Mouse (Mus musculus) embryonic facial prominence, embryonic 12.5 days (tissue): Measurements from ENCODE around the gene Zfp266. TPM values are rescaled to one million over a fixed set of nuclear protein-coding genes. Genes with fewer than 3 reads are reported as not detected.
"Not testable (repeated sequence)": the region's sequence is repeated elsewhere in the genome, so short reads cannot be mapped to it uniquely, and the experiment has no call there.

Experiments used
- ATAC-seq: fragments of 200-750 bp; cut with Nextera tagmentation; 2 replicates; pipeline ENCODE4 v1.8.0; 2017; ENCODE audit not compliant: insufficient number of reproducible peaks, insufficient read depth, low FRiP score, low TSS enrichment
- H3K27ac ChIP-seq: fragments of 300-500 bp; sonication (generic); 2 replicates; pipeline ENCODE4 v1.5.1; 2016; ENCODE audit warnings: mild to moderate bottlenecking
- H3K27me3 ChIP-seq: fragments of 300-500 bp; sonication (generic); 2 replicates; pipeline ENCODE4 v1.6.1; 2016; ENCODE audit warnings: mild to moderate bottlenecking, moderate library complexity
- H3K36me3 ChIP-seq: fragments of 300-500 bp; sonication (generic); 2 replicates; pipeline ENCODE4 v1.6.1; 2016; ENCODE audit warnings: mild to moderate bottlenecking
- H3K4me1 ChIP-seq: fragments of 300-500 bp; sonication (generic); 2 replicates; pipeline ENCODE4 v1.6.1; 2016
- H3K4me2 ChIP-seq: fragments of 300-500 bp; sonication (generic); replicated peaks from 2 replicates; pipeline ENCODE4 v1.6.1; 2016; ENCODE audit warnings: mild to moderate bottlenecking, moderate library complexity
- H3K4me3 ChIP-seq: fragments of 300-500 bp; sonication (generic); 2 replicates; pipeline ENCODE4 v1.5.1; 2016; ENCODE audit warnings: mild to moderate bottlenecking
- H3K9ac ChIP-seq: fragments of 300-500 bp; sonication (generic); 2 replicates; pipeline ENCODE4 v1.6.1; 2016; ENCODE audit warnings: mild to moderate bottlenecking, moderate library complexity
- H3K9me3 ChIP-seq: fragments of 300-500 bp; sonication (generic); 2 replicates; pipeline ENCODE4 v1.6.1; 2016; ENCODE audit warnings: mild to moderate bottlenecking, moderate library complexity
- WGBS: fragments of 180-500 bp; shearing (Covaris S2); methylation state at CpG from one replicate; pipeline ENCODE4 v1.1.7; 2016; 5-methylcytosine and 5-hydroxymethylcytosine counted together
- polyA plus RNA-seq: library from polyadenylated mRNA; unstranded; fragments of >200 nt; fragmentation: Nextera tagmentation; extraction: Ambion mirVana; gene quantifications from 2 replicates; pipeline ENCODE4 v1.2.1, GENCODE M21; 2016

The Zfp266 gene
- polyA plus RNA-seq: 167 and 171 TPM in 2 replicates

DNA sequence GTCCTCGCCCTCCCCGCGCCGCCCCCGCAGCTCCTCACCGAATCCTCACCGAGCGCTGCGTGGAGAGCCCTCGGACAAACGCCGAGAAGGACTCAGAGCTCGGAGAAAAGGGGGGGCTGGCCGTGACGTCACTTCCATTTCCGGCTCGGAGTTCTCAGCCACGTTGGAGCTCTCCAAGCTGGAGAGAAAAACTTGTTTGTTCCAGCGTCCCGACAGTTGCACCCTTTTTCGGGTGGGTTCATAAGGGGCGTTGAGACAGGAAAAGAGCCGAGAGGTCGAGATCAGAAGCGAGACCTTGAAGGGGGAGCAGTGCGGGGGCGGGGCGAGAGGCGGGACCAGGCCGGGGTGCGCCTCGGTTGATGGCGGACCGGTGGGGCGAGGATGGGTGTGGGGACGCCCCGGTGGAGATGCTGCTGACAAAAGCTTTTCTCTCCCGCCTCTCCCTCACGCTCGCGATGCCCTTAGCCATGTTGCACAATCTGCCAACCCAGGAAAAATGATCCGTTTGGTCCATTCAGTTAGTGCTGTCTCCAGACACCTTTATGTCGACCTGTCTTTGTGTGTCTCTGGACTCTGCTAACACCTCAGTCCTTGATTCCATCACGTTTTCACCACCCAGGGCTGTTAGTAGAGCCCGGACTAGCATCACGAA, at the start of gene Zfp266:
TSS of gene Zfp266 (minus strand) at position 112 of the 652 bp plus-strand sequence.
- H3K4me3 ChIP-seq: peak within 1 kb of the TSS; percentile 63
- peak within 1 kb of the TSS; percentile 86 for H3K9ac ChIP-seq
- H3K4me2 ChIP-seq: peak within 1 kb of the TSS; percentile 78
- peaks cover 13% of the 10 kb centered on the region for H3K4me1 ChIP-seq
- no peaks in the 10 kb centered on the region for H3K27me3 ChIP-seq
- 0% methylated on average over 46 of the region's 46 CpGs for whole genome bisulfite sequencing
- H3K9me3 ChIP-seq: no peaks in the 10 kb centered on the region
- peaks cover 17% of the 10 kb centered on the region for H3K36me3 ChIP-seq
- H3K27ac ChIP-seq: peak within 1 kb of the TSS; percentile 99
- ATAC-seq: peak; percentile 85

DNA sequence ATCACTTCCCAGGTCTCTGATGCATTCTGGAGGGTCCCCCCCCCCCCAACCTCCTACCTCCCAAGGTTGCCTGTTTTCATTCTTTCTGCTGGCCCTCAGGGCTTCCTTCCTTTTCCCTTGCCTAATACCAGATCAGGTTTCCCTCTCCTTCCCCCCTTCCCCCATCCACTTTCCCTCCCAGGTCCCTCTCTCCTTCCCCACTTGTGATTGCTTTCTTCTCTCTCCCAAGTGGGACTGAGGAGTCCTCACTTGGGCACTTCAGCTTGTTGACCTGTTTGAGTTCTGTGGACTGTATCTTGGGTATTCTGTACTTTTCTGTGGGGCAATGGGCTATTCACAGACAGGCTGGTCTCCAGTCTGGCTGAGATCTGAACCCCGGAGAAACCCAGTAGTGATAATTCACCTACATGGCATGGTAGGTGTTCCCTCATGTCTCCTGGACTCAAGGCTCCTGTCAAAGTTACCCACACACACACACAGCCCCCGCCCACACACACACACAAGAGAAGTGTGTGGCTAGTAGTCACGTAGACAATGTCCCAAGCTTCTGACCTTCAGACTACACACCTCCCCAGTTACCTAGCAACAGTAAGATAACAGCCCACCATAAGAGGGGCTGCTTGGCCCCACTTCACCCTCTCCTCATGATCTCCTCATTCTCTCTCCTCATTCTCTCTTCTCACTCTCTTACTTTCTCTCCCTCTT, 44.3 kb upstream of the Zfp266 start:
- H3K4me3 ChIP-seq, H3K4me2 ChIP-seq, H3K4me1 ChIP-seq, H3K27me3 ChIP-seq, H3K9me3 ChIP-seq, H3K27ac ChIP-seq, ATAC-seq, H3K36me3 ChIP-seq, H3K9ac ChIP-seq: not testable (repeated sequence)
- 82% methylated on average over 3 of the region's 3 CpGs for WGBS

DNA sequence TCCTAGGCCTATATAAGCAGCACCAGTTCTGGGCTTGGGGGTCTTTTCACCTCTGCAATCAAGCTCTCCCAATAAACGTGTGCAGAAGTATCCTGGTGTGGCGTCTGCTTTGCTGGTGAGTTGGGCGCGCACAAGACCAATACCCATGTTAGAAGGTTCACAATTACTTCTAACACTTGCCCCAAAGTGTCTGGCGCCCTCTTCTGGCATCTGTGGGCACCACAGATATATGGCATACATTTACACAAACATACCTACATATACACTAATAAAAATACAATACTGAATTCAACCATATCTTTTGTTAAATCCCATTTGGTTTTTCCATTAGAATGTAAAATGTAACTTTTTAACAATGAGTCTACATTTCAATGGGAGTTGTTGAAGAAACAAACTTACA, 41.0 kb upstream of the Zfp266 start:
- Histone ChIP-seq H3K27me3 (no peaks in the 10 kb centered on the region), H3K36me3 (no peaks in the 10 kb centered on the region), H3K4me1 (no peaks in the 10 kb centered on the region), H3K9me3 (no peaks in the 10 kb centered on the region), H3K9ac (no peak overlapping the region), H3K4me2 (no peak overlapping the region), H3K27ac (no peak overlapping the region), H3K4me3 (no peak overlapping the region)
- ATAC-seq: no peak
- WGBS: 78% methylated on average over 5 of the region's 5 CpGs

DNA sequence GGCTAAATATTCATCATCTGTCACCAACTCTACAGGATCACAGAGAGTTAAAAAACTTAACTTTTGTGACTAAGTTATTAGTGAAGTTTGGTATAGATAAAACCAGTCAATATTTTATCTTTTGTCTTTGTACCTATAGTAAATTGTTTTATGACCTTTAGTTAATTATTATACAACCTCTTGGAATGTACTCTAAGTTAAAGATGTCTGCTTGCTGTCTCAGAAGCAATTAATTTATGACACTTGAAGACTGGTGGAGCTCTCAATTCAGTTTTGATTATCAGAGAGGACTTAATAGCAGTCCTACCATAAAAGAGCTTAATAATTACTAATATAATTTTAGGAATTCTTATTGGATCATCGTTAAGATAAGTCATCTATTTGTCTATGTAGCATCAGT, 31.5 kb upstream of the Zfp266 start:
- H3K36me3 ChIP-seq: no peaks in the 10 kb centered on the region
- H3K27me3 ChIP-seq: no peaks in the 10 kb centered on the region
- ATAC-seq: no peak
- no peak overlapping the region for H3K27ac ChIP-seq
- no peaks in the 10 kb centered on the region for H3K4me1 ChIP-seq
- H3K4me3 ChIP-seq: no peak overlapping the region
- no peak overlapping the region for H3K4me2 ChIP-seq
- WGBS: 71% methylated on average over 1 of the region's 1 CpGs
- no peaks in the 10 kb centered on the region for H3K9me3 ChIP-seq
- no peak overlapping the region for H3K9ac ChIP-seq

DNA sequence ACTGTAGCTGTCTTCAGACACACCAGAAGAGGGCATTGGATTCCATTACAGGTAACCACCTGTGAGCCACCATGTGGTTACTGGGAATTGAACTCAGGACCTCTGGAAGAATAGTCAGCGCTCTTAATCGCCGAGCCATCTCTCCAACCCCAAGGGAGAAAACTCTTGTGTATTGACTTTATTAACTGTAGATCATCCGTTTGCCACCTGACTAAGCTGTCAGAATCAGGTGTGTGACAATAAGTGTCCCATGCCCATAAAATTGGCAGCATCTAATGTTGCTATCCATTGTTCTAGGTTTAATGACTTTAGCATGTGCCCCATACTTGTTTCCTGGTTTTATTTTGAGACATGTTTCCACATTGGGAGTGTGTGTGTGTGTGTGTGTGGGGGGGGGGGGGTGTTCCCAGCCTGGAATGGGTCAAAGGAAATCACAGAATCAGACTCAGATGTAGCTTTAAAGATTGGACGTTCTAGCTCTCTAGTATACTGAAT, 30.6 kb upstream of the Zfp266 start:
- Histone ChIP-seq H3K27me3 (no peaks in the 10 kb centered on the region), H3K4me3 (no peak overlapping the region), H3K9me3 (no peaks in the 10 kb centered on the region), H3K27ac (no peak overlapping the region), H3K36me3 (no peaks in the 10 kb centered on the region), H3K4me1 (no peaks in the 10 kb centered on the region), H3K4me2 (no peak overlapping the region), H3K9ac (no peak overlapping the region)
- WGBS: 51% methylated on average over 5 of the region's 5 CpGs
- ATAC-seq: no peak

DNA sequence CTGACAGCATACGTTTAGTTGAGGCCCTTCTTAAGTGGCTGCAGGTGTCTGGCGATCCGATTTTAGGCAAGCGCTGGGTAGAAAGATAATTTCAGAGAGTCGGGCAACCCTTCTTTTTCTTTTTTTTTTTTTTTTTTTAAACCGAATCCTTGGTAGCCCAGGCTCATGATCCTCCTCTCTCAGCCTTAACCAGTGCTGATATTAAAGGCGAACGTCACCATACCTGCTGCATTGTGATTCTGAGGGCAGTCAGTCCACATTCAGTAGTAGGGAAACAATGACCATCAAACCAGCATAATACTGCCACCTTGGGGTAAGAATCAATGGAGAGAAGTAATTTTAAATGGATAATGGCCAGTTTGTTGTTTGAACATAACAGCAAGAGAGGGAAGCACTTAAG, 23.9 kb upstream of the Zfp266 start:
- H3K4me1 ChIP-seq: no peaks in the 10 kb centered on the region
- WGBS: 18% methylated on average over 8 of the region's 8 CpGs
- H3K4me2 ChIP-seq: peak overlapping the region; percentile 56
- H3K9me3 ChIP-seq: no peaks in the 10 kb centered on the region
- H3K27me3 ChIP-seq: no peaks in the 10 kb centered on the region
- H3K4me3 ChIP-seq: peak overlapping the region; percentile 39; the same call in 1 of the 2 replicates
- no peak for ATAC-seq
- peak overlapping the region; percentile 89; the same call in 1 of the 2 replicates for H3K27ac ChIP-seq
- no peaks in the 10 kb centered on the region for H3K36me3 ChIP-seq
- H3K9ac ChIP-seq: no peak overlapping the region; the same call in 1 of the 2 replicates

DNA sequence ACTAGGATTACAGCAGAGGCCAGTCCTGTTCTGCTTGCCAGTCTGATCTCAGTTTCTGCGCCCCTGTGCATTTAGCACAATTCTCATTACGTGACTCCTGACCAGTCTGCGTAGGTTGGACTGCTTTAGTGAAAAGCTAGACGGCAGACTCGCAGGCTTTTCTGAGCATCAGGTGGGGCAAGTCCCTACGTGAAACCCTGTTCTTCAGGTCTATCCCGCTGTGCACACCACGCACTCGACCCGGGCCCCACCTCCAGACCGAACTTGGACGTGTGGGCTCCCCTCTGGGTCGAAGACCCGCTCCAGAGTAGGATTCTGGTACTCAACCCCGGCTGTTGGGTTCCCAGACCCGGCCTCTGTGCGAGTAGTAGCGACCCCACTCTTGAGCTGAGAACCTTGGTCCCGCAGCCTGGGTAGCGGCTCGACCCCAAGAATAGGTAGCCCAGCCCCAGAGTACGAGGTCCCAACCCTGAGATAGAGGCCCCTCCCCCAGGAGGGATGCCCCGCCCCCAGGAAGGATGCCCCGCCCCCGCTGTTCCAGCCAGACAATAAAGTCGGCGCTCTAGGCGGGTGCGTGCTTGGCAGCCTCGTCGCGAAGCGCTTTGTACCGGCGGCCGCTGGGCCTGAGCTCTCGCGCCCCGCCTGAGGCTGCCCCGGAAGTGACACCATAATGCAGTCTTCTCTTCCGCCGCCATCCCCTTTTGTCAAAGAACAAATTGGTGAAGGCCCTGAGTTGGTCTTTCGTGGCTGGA, 23.0 kb upstream of the Zfp266 start:
- WGBS: 2% methylated on average over 43 of the region's 43 CpGs
- Histone ChIP-seq H3K4me1 (no peaks in the 10 kb centered on the region), H3K4me3 (peak overlapping the region; percentile 39), H3K27ac (peak overlapping the region; percentile 89), H3K9me3 (no peaks in the 10 kb centered on the region), H3K27me3 (no peaks in the 10 kb centered on the region), H3K4me2 (peak overlapping the region; percentile 56), H3K9ac (peak overlapping the region; percentile 54; the same call in 1 of the 2 replicates), H3K36me3 (no peaks in the 10 kb centered on the region)
- ATAC-seq: peak; percentile 94

DNA sequence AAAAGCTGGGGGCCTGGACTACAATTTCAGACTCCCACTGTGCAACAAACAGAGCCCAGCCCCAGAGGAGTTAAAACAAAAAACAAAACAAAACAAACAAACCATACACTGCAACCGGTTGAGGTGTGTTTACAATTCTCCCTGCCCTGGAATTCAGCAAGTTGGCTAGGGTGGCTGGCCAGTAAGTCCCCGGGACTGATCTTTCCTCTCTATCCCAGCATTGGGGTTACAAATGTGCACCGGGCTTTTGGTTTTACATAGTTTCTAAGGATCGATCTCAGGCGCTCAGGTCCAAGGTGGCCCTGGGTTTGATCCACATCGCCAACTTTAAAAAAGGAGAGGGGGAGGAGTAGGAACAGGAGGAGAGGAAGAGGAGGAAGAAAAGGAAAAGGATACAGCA, 22.3 kb upstream of the Zfp266 start:
- no peak overlapping the region for H3K9ac ChIP-seq
- H3K4me2 ChIP-seq: no peak overlapping the region; the same call in 1 of the 2 replicates
- H3K9me3 ChIP-seq: no peaks in the 10 kb centered on the region
- H3K4me1 ChIP-seq: no peaks in the 10 kb centered on the region
- no peak for ATAC-seq
- no peaks in the 10 kb centered on the region for H3K36me3 ChIP-seq
- no peak overlapping the region; the same call in 1 of the 2 replicates for H3K27ac ChIP-seq
- H3K4me3 ChIP-seq: no peak overlapping the region
- WGBS: 33% methylated on average over 6 of the region's 6 CpGs
- no peaks in the 10 kb centered on the region for H3K27me3 ChIP-seq

DNA sequence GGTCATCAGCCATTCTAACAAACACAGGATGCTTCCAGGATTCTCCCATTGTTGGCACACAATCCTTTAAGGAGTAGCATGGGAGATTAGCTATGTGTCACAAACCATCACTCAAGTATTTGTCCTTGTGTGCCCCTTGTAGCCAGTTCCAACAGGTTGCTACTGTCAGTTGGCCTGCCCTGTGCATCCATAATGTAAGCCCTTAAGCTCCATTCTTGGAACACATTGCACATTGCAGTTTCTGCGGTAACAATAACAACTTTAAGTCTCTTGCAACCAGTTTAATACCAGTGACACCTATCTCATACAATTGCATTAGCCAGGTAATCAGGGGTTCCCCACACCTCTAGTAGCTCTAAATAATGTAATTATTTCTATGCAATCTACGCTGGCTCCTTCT, 15.4 kb upstream of the Zfp266 start:
- ATAC-seq: no peak

DNA sequence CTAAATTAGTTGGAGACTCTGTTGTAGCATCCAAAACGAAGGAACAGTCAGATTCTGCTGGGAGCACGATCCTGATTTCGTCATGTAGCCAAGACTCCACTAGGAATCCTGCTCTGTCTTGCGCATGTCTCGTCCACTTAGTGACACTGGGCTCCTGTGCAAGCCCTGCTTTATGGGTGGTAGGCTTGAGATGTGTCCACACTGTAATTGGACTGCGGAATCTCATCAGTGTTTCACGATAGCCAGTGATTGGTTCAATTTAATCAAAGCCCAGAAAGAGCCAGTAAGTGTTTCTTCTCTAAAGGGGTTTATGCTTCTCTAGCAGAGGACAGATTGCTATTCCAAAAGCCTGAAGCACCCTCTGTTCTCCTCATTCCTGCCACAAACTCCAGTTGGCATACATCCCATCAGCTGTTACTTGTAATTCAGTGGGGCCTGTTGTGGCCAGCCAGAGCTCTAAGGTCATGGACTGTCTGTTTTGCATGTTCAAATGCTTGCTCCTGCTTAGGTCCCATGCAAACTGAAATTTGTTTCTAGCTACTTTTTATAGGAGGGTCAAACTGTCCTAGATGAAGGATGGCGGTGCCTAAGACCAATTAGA, 13.2 kb upstream of the Zfp266 start:
- H3K27ac ChIP-seq: no peak overlapping the region
- H3K4me2 ChIP-seq: no peak overlapping the region
- no peaks in the 10 kb centered on the region for H3K27me3 ChIP-seq
- no peaks in the 10 kb centered on the region for H3K9me3 ChIP-seq
- H3K9ac ChIP-seq: no peak overlapping the region
- no peaks in the 10 kb centered on the region for H3K36me3 ChIP-seq
- H3K4me3 ChIP-seq: no peak overlapping the region
- H3K4me1 ChIP-seq: no peaks in the 10 kb centered on the region
- WGBS: 80% methylated on average over 8 of the region's 8 CpGs
- no peak for ATAC-seq

More for the DNA sequence above, 15.4 kb upstream of the Zfp266 start:
- no peak overlapping the region for H3K4me3 ChIP-seq
- no peaks in the 10 kb centered on the region for H3K9me3 ChIP-seq
- no peaks in the 10 kb centered on the region for H3K36me3 ChIP-seq
- H3K4me1 ChIP-seq: no peaks in the 10 kb centered on the region
- H3K27me3 ChIP-seq: no peaks in the 10 kb centered on the region
- no peak overlapping the region for H3K4me2 ChIP-seq
- H3K9ac ChIP-seq: no peak overlapping the region
- no peak overlapping the region for H3K27ac ChIP-seq
- 87% methylated on average over 2 of the region's 2 CpGs for WGBS

DNA sequence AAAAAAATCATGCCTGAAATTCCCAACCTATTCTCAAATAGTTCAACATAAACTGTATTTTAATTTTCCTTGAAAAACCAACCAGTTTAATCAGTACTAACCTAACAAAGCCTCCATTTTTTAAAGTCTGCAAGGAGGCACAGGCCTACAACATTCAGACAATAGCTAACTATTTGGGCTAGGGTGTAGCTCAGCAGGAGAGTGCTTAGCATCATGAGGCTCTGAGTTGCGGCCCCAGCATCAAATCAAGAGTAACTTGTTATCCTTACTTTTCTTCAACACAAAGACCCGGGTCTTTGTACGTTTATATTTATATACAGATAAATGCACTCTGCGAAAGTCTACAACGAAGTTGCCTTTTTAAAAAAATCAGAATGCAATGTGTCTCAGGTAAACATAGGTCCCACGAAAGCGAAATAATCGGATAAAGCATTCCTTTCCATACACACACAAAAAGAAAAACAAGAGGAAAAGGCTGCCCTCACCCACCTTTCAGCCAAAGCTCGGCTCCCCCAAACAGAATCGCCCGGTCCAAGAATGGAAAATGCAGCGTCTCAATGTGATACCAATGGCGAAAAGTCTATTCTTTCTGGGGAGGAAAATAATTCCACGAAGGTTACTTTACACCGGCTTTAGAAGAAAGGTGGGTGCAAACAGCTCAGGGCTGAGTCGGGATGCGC, 546 bp downstream of the Zfp266 start:
- H3K27me3 ChIP-seq: no peaks in the 10 kb centered on the region
- no peak for ATAC-seq

More for the DNA sequence above, 546 bp downstream of the Zfp266 start:
- under 1% methylated on average over 17 of the region's 17 CpGs for WGBS
- no peaks in the 10 kb centered on the region for H3K9me3 ChIP-seq
- peaks cover 13% of the 10 kb centered on the region for H3K4me1 ChIP-seq
- peak overlapping the region; percentile 86 for H3K9ac ChIP-seq
- peak overlapping the region; percentile 63 for H3K4me3 ChIP-seq
- H3K4me2 ChIP-seq: peak overlapping the region; percentile 66
- H3K36me3 ChIP-seq: peaks cover 24% of the 10 kb centered on the region
- peak overlapping the region; percentile 99 for H3K27ac ChIP-seq
